Mouse (Mus musculus) forebrain, embryonic 12.5 days (tissue): Measurements from ENCODE around the gene Zscan29. TPM values are rescaled to one million over a fixed set of nuclear protein-coding genes. Genes with fewer than 3 reads are reported as not detected.

ENCODE experiments used
- ATAC-seq: fragments of 200-750 bp; cut with Nextera tagmentation; 2 replicates; pipeline ENCODE4 v1.8.0; 2017; ENCODE audit warnings: moderate TSS enrichment; ENCODE audit not compliant: low FRiP score
- H3K27ac ChIP-seq: fragments of 300-500 bp; sonication (generic); 2 replicates; pipeline ENCODE4 v1.5.1; 2016; ENCODE audit warnings: mild to moderate bottlenecking
- H3K27me3 ChIP-seq: fragments of 300-500 bp; sonication (generic); 2 replicates; pipeline ENCODE4 v1.6.1; 2016; ENCODE audit warnings: mild to moderate bottlenecking
- H3K36me3 ChIP-seq: fragments of 300-500 bp; sonication (generic); replicated peaks from 2 replicates; pipeline ENCODE4 v1.6.1; 2016; ENCODE audit warnings: mild to moderate bottlenecking
- H3K4me1 ChIP-seq: fragments of 300-500 bp; sonication (generic); 2 replicates; pipeline ENCODE4 v1.6.1; 2016
- H3K4me2 ChIP-seq: fragments of 300-500 bp; sonication (generic); 2 replicates; pipeline ENCODE4 v1.6.1; 2016; ENCODE audit warnings: mild to moderate bottlenecking, moderate library complexity
- H3K4me3 ChIP-seq: fragments of 300-500 bp; sonication (generic); replicated peaks from 2 replicates; pipeline ENCODE4 v1.5.1; 2016; ENCODE audit warnings: mild to moderate bottlenecking
- H3K9ac ChIP-seq: fragments of 300-500 bp; sonication (generic); 2 replicates; pipeline ENCODE4 v1.6.1; 2016; ENCODE audit warnings: mild to moderate bottlenecking
- H3K9me3 ChIP-seq: fragments of 300-500 bp; sonication (generic); 2 replicates; pipeline ENCODE4 v1.6.1; 2016
- WGBS: fragments of 180-500 bp; shearing (Covaris S2); methylation state at CpG from one replicate; pipeline ENCODE4 v1.1.7; 2016; 5-methylcytosine and 5-hydroxymethylcytosine counted together
- polyA plus RNA-seq: library from polyadenylated mRNA; unstranded; fragments of >200 nt; fragmentation: Nextera tagmentation; extraction: Ambion mirVana; gene quantifications from 2 replicates; pipeline ENCODE4 v1.2.1, GENCODE M21; 2016

Gene Zscan29
- polyA plus RNA-seq, 1 experiment from 2014 or later, result 14.4 TPM

- peaks cover 30% of the 10 kb centered on the region for H3K4me1 ChIP-seq
- WGBS, result 8% methylated on average over 9 of the region's 9 CpGs
- H3K4me2 ChIP-seq, result peak overlapping the region; percentile 67
- H3K36me3 ChIP-seq, result peaks cover 30% of the 10 kb centered on the region
- no peak overlapping the region for H3K27ac ChIP-seq
- H3K4me3 ChIP-seq, result peak overlapping the region; percentile 92
- H3K9me3 ChIP-seq, result no peaks in the 10 kb centered on the region
- ATAC-seq, result no peak
- no peaks in the 10 kb centered on the region for H3K27me3 ChIP-seq
- peak overlapping the region; percentile 90 for H3K9ac ChIP-seq
These were observed 1.0 kb downstream of the Zscan29 start for GRCm38 (mm10) chr2:121169902-121170301.

DNA sequence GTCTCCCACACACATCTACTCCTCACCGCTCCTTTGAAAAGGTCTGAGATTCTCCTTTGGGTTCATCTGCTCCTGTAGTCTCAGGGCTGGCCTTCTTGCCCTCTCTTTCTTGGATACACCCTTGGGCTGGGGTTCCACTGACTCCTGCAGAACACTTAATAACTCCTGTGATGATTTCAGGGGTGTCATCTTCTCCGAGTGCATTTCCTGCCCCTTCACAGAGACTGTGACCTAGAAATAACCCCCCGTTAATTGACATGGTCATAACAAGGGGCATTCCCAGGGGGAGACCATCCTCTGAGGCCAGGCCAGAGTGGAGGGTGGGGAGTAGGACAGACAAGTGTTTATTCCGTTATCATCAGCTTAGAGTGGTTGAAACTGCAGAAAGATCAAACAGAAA lies 1.8 kb downstream of the Zscan29 start:
- Histone ChIP-seq H3K4me1 (peaks cover 30% of the 10 kb centered on the region), H3K27me3 (no peaks in the 10 kb centered on the region), H3K9ac (peak overlapping the region; percentile 90), H3K4me3 (peak overlapping the region; percentile 92), H3K9me3 (no peaks in the 10 kb centered on the region), H3K36me3 (peaks cover 27% of the 10 kb centered on the region), H3K27ac (no peak overlapping the region), H3K4me2 (peak overlapping the region; percentile 67)
- no peak for ATAC-seq
- 67% methylated on average over 4 of the region's 4 CpGs for WGBS

DNA sequence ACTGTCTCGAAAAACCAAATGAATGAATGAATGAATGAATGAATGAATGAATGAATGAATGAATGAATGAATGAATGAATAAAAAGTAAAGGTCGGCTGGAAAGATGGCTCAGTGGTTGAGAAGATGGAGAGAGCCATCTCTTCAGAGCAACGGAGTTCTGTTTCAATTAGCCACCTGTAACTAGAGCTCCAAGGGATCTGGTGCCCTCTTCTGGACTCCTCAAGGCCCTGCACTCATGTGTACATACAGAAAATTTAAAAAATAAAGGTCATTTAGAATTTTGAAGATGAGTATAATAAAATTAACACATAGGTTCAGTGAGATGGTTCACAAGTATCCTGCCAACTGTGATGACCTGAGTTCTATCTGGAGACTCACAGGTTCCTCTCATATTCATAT lies 17.8 kb downstream of the Zscan29 start:
- no peak overlapping the region for H3K4me3 ChIP-seq
- H3K4me2 ChIP-seq, result no peak overlapping the region
- no peaks in the 10 kb centered on the region for H3K27me3 ChIP-seq
- WGBS, result 88% methylated on average over 3 of the region's 3 CpGs
- H3K36me3 ChIP-seq, result peaks cover 24% of the 10 kb centered on the region
- H3K9me3 ChIP-seq, result no peaks in the 10 kb centered on the region
- no peaks in the 10 kb centered on the region for H3K4me1 ChIP-seq
- no peak overlapping the region for H3K27ac ChIP-seq
- ATAC-seq, result no peak
- no peak overlapping the region for H3K9ac ChIP-seq

DNA sequence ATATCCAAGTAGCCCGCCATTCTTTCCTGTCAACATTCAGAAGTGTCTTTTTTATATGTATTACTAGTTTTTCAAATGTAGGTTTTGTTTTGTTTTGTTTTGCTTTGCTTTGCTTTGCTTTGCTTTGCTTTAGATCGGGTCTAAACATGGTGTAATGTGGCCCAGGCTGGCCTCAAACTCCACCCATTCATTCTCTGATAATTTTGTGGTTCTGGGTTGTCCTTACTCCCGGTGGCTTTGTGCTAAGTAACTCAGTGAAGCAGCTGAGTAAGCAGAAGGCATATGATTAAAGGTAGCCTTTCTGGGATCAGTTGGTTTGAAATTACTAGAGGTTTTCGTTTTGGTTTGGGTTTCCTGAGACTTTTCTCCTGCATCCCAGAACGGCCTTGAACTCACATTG lies 21.2 kb downstream of the Zscan29 start:
- Histone ChIP-seq H3K9ac (no peak overlapping the region), H3K4me1 (no peaks in the 10 kb centered on the region), H3K4me2 (no peak overlapping the region), H3K4me3 (no peak overlapping the region), H3K9me3 (no peaks in the 10 kb centered on the region), H3K27ac (no peak overlapping the region), H3K27me3 (no peaks in the 10 kb centered on the region), H3K36me3 (peaks cover 21% of the 10 kb centered on the region)
- ATAC-seq, result no peak
- 92% methylated on average over 5 of the region's 5 CpGs for WGBS

GRCm38 (mm10) chr2:121142415-121142814 lies 28.5 kb downstream of the Zscan29 start:
- 72% methylated on average over 2 of the region's 2 CpGs for WGBS
- Histone ChIP-seq H3K27me3 (no peaks in the 10 kb centered on the region), H3K4me1 (peaks cover 32% of the 10 kb centered on the region), H3K27ac (no peak overlapping the region), H3K36me3 (peaks cover 28% of the 10 kb centered on the region), H3K4me3 (no peak overlapping the region), H3K9me3 (peaks cover 8% of the 10 kb centered on the region; the same call in 1 of the 2 replicates), H3K9ac (no peak overlapping the region), H3K4me2 (no peak overlapping the region)
- no peak for ATAC-seq

DNA sequence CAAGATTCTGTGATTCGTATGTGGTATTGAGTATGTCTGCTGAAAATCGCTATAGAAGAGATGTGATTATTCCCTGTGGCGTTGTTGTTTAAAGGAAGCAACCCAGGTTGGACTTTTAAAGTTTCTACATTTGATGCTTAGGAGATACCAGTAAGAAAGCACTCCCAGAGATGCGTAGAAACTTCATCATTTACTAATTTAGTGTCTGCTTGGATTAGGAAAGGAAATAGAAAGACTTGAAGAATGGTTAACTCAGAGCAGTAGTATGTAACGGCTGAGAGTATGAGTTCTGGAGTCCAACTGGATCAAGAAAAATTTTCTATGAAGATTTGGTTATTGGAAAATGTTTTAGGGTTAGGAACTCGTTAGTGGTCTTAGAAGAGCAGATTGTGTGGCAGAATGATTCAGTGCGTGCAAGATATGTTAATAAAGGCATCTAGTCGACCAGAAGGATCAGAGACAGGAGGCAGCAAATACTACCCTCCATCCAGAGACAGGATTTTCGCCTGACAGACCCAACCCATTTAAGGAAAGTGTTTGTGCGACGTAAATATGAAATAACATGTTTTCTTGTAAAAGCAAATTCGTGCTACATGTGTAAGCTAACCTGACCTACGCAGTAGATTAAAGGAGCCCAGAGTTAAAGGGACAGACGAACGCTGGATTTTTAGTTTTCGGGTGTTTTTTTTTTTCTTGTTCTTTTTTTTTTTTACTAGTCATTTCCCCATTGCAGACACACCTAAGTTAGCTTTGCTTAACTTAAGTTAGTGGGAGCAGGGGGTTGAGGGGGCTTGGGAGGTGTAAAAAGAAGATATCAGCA lies 29.5 kb downstream of the Zscan29 start:
- H3K27me3 ChIP-seq, result no peaks in the 10 kb centered on the region
- peak overlapping the region; percentile 80 for H3K9ac ChIP-seq
- H3K27ac ChIP-seq, result peak overlapping the region; percentile 98
- WGBS, result 72% methylated on average over 16 of the region's 16 CpGs
- peaks cover 26% of the 10 kb centered on the region for H3K36me3 ChIP-seq
- H3K9me3 ChIP-seq, result peaks cover 8% of the 10 kb centered on the region; the same call in 1 of the 2 replicates
- no peak for ATAC-seq
- peaks cover 33% of the 10 kb centered on the region for H3K4me1 ChIP-seq
- peak overlapping the region; percentile 60 for H3K4me3 ChIP-seq
- peak overlapping the region; percentile 69 for H3K4me2 ChIP-seq

GRCm38 (mm10) chr2:121140018-121140882 lies 30.7 kb downstream of the Zscan29 start, which contains the start of the genes Adal and Lcmt2:
TSS of gene Adal (plus strand) at chr2:121140428.
TSS of gene Lcmt2 (minus strand) at chr2:121140653.
- peaks cover 23% of the 10 kb centered on the region for H3K36me3 ChIP-seq

GRCm38 (mm10) chr2:121139266-121140017 lies 31.5 kb downstream of the Zscan29 start:
- H3K4me3 ChIP-seq, result peak overlapping the region; percentile 60
- H3K9me3 ChIP-seq, result peaks cover 8% of the 10 kb centered on the region; the same call in 1 of the 2 replicates
- peak overlapping the region; percentile 80 for H3K9ac ChIP-seq
- H3K27me3 ChIP-seq, result no peaks in the 10 kb centered on the region
- peak overlapping the region; percentile 69 for H3K4me2 ChIP-seq
- H3K36me3 ChIP-seq, result peaks cover 23% of the 10 kb centered on the region
- ATAC-seq, result no peak
- H3K27ac ChIP-seq, result peak overlapping the region; percentile 98
- 56% methylated on average over 29 of the region's 29 CpGs for WGBS
- peaks cover 33% of the 10 kb centered on the region for H3K4me1 ChIP-seq

More at GRCm38 (mm10) chr2:121140018-121140882, 30.7 kb downstream of the Zscan29 start, which contains the start of the genes Adal and Lcmt2:
- peak within 1 kb of the TSS; percentile 80 for H3K9ac ChIP-seq
- H3K27me3 ChIP-seq, result no peaks in the 10 kb centered on the region
- under 1% methylated on average over 83 of the region's 87 CpGs for WGBS
- H3K27ac ChIP-seq, result peak within 1 kb of the TSS; percentile 98
- peaks cover 33% of the 10 kb centered on the region for H3K4me1 ChIP-seq
- H3K4me3 ChIP-seq, result peak within 1 kb of the TSS; percentile 60
- ATAC-seq, result peak; percentile 93
- peaks cover 8% of the 10 kb centered on the region; the same call in 1 of the 2 replicates for H3K9me3 ChIP-seq
- H3K4me2 ChIP-seq, result peak within 1 kb of the TSS; percentile 69

DNA sequence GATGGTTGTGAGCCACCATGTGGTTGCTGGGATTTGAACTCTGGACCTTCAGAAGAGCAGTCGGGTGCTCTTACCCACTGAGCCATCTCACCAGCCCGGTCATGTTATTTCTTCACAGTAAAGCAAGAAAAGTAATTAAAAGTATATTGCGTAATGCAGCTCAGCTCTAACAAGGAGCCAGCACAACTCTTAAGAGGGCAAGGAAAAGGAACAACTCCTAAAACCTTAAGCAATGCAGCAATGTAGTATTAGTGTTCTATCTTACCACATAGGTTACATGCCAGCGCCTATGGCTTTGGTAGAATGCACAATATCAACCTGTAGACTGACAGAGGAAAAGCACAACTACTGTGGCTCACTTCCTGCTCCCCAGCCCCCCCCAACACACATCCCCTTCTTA lies 33.6 kb downstream of the Zscan29 start:
- H3K4me2 ChIP-seq, result no peak overlapping the region
- H3K27ac ChIP-seq, result no peak overlapping the region
- no peak for ATAC-seq
- H3K27me3 ChIP-seq, result no peaks in the 10 kb centered on the region
- 96% methylated on average over 4 of the region's 4 CpGs for WGBS
- H3K36me3 ChIP-seq, result peaks cover 23% of the 10 kb centered on the region
- H3K4me1 ChIP-seq, result peaks cover 33% of the 10 kb centered on the region
- H3K4me3 ChIP-seq, result no peak overlapping the region
- peaks cover 8% of the 10 kb centered on the region; the same call in 1 of the 2 replicates for H3K9me3 ChIP-seq
- H3K9ac ChIP-seq, result no peak overlapping the region

GRCm38 (mm10) chr2:121132822-121133221 lies 38.1 kb downstream of the Zscan29 start:
- 0 out of 2 replicates have a peak, but pooled peaks cover 3% of the 10 kb centered on the region for H3K4me1 ChIP-seq
- no peaks in the 10 kb centered on the region for H3K27me3 ChIP-seq
- H3K4me2 ChIP-seq, result no peak overlapping the region
- 71% methylated on average over 1 of the region's 1 CpGs for WGBS
- H3K4me3 ChIP-seq, result no peak overlapping the region
- peaks cover 5% of the 10 kb centered on the region for H3K36me3 ChIP-seq
- H3K27ac ChIP-seq, result no peak overlapping the region
- ATAC-seq, result no peak
- H3K9me3 ChIP-seq, result no peaks in the 10 kb centered on the region
- H3K9ac ChIP-seq, result no peak overlapping the region

GRCm38 (mm10) chr2:121128865-121129620 lies 41.9 kb downstream of the Zscan29 start:
- Histone ChIP-seq H3K9me3 (no peaks in the 10 kb centered on the region), H3K4me2 (no peak overlapping the region), H3K27me3 (no peaks in the 10 kb centered on the region), H3K4me1 (no peaks in the 10 kb centered on the region), H3K9ac (no peak overlapping the region), H3K27ac (no peak overlapping the region), H3K4me3 (no peak overlapping the region), H3K36me3 (no peaks in the 10 kb centered on the region)
- ATAC-seq, result no peak
- WGBS, result 73% methylated on average over 9 of the region's 9 CpGs
